Mouse (Mus musculus) granulocyte monocyte progenitor cell, adult 5-6 weeks (primary cell): ENCODE measurements around the gene Rfc5. TPM values are rescaled to one million over a fixed set of nuclear protein-coding genes. Genes with fewer than 3 reads are reported as not detected.
"Not testable (repeated sequence)": the region's sequence is repeated elsewhere in the genome, so short reads cannot be mapped to it uniquely, and the experiment has no call there.

Experiments
- ATAC-seq: replicated peaks from 2 replicates; pipeline ENCODE4 v1.8.0; 2016; ENCODE audit warnings: mild to moderate bottlenecking, moderate TSS enrichment, inconsistent platforms; ENCODE audit not compliant: poor library complexity, severe bottlenecking
- total RNA-seq, 2 experiments: library from RNA; stranded (forward) in 1 of 2; stranded (reverse) in 1 of 2; fragments of 200-712, 200-1000 nt in 1 of 2; fragments of >200 nt in 1 of 2; fragmentation: Nextera tagmentation in 1 of 2; gene quantifications; 2 replicates each; pipeline ENCODE4 v1.2.3; 2014 to 2017

Rfc5 gene
- total RNA-seq, 2 experiments from 2014 or later = 56.5 to 57.2 TPM

DNA sequence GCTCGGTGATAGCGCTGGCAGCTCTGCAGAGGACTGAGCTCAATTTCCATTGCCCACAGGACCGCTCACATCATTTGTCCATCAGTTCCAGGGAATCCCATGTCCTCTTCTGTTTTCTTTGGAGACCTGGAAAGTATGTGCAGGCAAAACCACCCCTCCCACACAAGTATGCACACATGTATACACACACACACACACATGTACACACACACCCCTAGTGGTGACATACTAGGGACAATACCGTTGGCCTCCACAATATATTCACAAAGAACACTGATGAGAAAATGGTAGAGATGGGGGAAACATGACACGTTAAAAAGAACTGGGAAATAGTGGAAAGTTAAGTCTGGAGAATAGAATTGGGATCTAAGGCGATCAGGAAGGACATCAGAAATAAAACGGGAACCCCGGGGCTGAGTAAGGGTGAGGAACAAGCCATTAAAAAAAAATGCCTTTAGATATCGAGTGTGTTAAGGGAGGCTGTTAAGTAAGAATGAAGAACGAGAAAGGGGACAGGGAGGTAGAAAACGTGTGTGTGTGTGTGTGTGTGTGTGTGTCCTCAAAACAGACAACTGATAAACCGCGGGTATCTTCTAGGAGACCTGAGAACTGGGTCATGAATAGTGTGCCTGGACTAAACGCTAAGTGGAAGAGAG, 33.1 kb downstream of the Rfc5 start:
- no peak for ATAC-seq

DNA sequence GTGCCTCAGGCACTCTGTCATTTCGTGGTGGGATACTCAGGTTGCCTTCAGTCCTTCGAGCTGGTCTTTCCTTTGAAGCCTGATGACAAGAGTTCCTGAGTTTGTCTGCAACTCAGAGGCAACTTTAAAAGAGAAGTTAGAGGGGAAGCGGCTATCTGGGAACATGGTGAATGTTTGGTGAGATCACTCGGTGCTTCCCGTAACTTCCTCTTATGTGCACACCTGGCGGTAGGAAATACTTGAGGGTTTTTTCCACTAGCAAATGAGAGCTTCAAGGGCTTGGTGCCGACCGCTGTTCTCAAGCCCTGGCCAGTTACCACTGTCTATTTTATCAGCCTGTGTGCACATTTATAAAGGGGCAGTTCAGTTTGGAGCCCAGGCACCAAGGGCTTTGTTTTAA, 34.7 kb downstream of the Rfc5 start:
- ATAC-seq = peak; percentile 20

DNA sequence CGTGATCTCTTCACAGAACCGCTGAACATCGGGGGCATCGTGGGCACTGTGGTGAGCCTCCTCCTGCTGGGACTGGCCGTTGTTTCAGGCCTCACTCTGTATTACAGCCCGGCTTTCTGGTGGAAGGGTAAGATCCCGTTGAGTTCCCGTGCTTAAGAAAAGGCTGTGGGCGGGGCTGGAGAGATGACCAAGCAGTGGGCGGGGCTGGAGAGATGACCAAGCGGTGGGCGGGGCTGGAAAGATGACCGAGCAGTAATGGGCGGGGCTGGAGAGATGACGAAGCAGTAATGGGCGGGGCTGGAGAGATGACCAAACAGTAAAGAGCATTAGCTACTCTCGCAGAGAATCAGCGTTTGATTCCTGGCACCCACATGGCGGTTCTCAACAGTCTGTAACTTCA, 40.6 kb downstream of the Rfc5 start:
- ATAC-seq = peak; percentile 68

DNA sequence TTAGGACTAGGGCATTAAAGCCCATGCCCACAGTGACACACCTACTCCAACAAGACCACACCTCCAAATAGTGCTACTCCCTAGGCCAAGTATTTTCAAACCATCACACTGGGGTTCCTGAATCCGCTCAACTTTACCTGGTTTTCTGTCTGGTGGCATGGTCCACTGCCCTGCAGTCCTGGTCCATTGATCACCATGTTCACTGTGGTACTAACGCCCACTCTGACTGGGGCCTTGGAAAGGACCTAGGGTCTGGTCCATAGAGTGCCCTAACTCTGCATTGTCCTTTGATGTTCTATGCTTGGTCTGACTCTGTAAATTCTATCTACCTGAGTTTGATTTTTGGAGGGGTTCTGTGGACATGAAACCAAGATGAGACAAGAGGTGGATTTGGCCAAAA, 41.0 kb downstream of the Rfc5 start:
- no peak for ATAC-seq

DNA sequence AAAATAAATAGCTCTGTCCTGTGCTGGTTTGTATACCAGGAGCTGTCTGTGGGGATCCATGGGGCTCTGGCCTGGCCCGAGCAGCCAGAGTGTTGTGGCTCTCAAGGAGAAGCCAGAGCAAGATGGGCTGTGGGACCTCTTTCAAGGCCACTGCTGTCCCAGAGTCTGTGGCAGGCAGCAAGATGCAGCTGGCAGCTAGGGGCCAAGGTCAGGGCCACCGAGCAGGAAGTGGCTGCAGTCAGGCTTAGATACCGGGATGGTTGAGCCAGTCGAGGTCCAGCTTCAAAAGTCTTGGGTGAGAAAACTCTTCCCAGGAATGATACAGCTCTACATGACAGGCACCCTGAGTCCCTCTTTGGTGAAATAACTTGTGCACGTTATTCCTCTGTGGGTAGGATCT, 41.8 kb downstream of the Rfc5 start:
- no peak for ATAC-seq

DNA sequence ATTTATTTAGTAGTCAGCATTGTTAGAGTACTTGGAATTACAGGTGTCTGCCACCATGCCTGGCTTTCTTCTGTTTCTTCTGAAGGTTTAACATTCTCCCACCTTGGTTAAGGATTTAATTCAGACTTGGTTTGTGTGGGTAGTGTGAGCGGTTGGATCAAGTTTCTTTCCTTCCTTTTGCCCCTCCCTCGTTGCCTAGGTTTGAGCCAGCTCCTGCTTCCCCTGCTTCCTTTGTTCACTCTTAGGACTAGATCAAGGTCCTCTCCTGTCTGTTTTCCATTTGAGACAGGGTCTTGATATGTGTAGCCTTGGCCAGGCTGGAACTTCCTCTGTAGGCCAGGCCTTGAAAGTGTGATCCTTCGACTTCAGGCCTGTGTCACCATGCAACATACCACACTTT, 42.6 kb downstream of the Rfc5 start:
- no peak for ATAC-seq

DNA sequence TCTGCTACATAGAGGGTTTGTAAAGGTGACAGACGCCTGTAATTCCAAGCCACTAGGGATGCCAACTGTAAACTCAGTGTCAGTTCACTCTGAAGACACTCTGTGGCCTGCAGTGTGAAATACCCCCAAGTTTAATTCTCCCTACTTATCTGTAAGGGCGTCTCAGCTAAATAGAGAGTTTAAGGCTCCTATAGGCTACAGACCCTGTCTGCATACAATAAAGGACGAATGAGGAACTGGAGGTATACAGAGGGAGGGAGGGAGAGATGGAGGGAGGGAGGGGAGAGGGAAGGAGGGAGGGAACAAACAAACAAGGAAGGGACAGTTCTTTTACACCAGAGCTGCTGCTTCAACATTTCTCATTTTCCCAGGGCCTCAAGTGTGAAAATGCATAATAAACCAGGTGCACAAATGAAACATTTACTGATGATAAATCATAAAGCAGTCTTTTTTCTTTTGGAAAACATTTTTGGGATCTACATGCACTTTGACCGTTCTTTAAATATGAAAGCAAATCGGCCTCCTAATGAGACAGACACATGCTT, 43.3 kb downstream of the Rfc5 start:
- ATAC-seq = peak; percentile 68

DNA sequence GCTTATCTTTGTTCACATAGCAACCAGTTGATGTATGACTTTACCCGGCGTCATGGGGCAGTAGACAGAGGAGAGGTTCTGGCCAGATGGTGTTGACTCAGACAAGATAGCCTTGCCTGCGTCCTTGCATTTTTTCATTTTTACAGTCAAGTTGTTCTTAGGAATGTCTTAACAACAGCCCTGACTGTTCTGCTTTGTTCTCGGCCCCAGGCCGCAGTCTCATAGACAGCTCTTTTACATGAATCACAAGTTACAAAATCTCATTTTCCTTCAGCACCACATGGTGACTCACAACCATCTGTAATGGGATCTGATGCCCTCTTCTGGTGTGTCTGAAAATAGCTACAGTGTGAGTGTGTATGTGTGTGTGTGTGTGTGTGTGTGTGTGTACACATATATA, 44.4 kb downstream of the Rfc5 start:
- not testable (repeated sequence) for ATAC-seq

DNA sequence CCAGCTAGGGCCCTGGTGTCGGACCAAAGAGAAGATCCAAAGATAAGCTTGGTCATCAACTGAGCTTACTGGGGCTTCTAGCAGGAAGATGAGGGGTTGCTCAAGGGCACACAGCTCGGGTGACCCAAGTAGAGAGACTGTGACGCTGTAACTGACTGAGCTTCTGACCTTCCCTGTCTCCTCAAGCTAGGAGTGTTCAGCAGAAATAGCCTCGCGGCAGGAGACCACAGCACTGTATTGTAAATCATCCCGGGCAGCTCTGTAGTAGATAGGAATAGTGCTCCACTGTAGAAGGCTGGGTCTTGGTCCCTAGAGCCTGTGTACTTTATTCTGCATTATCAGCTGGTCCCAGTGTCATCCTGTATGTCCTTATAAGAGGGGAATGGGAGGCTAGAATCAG, 47.0 kb downstream of the Rfc5 start:
- no peak for ATAC-seq

DNA sequence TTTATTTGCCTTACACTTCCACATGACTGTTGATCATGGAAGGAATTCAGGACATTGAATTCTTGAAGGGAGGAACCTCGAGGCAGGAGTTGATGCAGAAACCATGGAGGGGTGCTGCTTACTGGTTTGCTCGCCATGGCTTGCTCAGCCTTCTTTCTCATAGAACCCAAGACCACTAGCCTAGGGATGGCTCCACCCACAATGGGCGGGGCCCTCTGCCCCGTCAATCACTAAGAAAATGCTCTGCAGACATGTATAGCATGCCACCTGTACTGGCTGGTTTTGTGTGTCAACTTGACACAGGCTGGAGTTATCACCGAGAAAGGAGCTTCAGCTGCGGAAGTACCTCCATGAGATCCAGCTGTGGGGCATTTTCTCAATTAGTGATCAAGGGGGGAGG, 48.8 kb downstream of the Rfc5 start:
- no peak for ATAC-seq

DNA sequence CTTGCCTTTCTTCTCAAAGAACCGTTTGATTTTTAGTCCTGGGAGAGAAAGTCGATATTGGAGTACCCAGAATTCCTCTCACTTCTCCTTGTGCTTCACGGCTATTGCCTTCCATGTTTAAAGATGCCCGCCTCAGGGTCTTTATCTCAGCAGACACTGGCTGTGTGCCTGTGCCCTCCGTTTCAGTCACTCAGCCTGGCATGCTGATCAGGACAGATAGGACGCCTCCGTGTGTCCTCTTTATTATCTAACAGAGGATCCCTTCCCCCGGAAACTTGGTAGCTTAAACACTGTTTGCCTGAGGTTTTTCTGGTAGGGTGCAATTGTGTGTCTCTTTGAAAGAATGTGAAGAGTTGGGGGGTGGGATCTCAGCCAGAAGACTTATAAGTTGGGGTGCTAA, 50.3 kb downstream of the Rfc5 start:
- ATAC-seq = no peak

DNA sequence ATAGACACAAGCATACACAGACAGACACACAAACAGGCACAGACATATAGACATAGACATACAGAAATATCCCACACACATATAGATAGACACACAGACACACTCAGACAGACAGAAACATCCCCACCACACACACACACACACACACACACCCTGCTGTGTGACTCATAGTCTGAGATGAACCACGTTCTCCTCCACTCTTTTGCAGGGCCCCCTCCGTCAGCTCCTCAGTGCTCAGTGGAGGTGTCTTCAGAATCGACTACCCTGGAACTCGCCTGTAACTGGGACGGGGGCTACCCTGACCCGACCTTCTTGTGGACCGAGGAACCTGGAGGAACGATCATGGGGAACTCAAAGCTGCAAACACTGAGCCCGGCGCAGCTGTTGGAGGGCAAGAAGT, 50.8 kb downstream of the Rfc5 start:
- ATAC-seq = no peak

DNA sequence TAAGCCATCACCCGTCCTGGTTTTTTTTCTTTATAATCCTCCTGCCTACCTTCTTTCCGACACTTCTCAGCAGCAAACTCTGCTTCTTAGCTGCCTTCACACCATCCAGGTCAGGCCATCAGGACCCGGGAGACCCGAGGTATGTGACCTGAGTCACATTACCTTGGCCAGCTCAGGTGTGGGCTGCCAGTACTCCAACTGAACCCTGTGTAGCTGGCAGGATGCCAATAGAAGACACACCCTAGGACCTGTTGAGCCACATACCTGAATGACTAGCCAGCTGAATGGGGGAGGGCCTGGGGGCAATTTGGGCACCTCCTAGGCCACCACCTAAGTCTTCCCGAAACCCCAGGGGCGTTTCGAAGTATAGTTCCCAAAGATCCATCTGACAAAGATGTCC, 58.4 kb downstream of the Rfc5 start:
- ATAC-seq = no peak

Other genes starting within 250 kb of the Rfc5 start
- 447 and 515 TPM in 2 replicates for gene Pebp1, start 101.4 kb downstream of the Rfc5 start, total RNA-seq (2014; fragmentation: Nextera tagmentation)
- 170 and 182 TPM in 2 replicates for gene Pebp1, start 101.4 kb downstream of the Rfc5 start, total RNA-seq (2017)
- 0.92 and 2.9 TPM in 2 replicates for gene Vsig10, start 70.0 kb downstream of the Rfc5 start, total RNA-seq (2014; fragmentation: Nextera tagmentation)
- gene Vsig10, start 70.0 kb downstream of the Rfc5 start, total RNA-seq (2017) = 0.56 and 1.5 TPM in 2 replicates
- gene Wsb2, start 31.7 kb downstream of the Rfc5 start, total RNA-seq (2014; fragmentation: Nextera tagmentation) = 12.4 and 13.1 TPM in 2 replicates
- 7.4 and 15.2 TPM in 2 replicates for gene Wsb2, start 31.7 kb downstream of the Rfc5 start, total RNA-seq (2017)
- 0.49 and 2.0 TPM in 2 replicates for gene Ksr2, start 25.0 kb upstream of the Rfc5 start, total RNA-seq (2014; fragmentation: Nextera tagmentation)
- 0.09 and 0.21 TPM in 2 replicates for gene Ksr2, start 25.0 kb upstream of the Rfc5 start, total RNA-seq (2017)